Mouse (Mus musculus) heart, embryonic 13.5 days (tissue): ENCODE measurements around the gene Dgkd. TPM values are rescaled to one million over a fixed set of nuclear protein-coding genes. Genes with fewer than 3 reads are reported as not detected.

Experiments used
- ATAC-seq: fragments of 200-750 bp; cut with Nextera tagmentation; 2 replicates; pipeline ENCODE4 v1.8.0; 2017; ENCODE audit warnings: moderate TSS enrichment; ENCODE audit not compliant: insufficient number of reproducible peaks, low FRiP score, low TSS enrichment; ENCODE audit errors: extremely low read depth
- H3K27ac ChIP-seq: fragments of 300-500 bp; sonication (generic); replicated peaks from 2 replicates; pipeline ENCODE4 v1.5.1; 2015; ENCODE audit warnings: moderate library complexity, mild to moderate bottlenecking, inconsistent platforms
- H3K27me3 ChIP-seq: fragments of 300-500 bp; sonication (generic); replicated peaks from 2 replicates; pipeline ENCODE4 v1.6.1; 2015; ENCODE audit warnings: mild to moderate bottlenecking, inconsistent platforms
- H3K36me3 ChIP-seq: fragments of 300-500 bp; sonication (generic); 2 replicates; pipeline ENCODE4 v1.6.1; 2015; ENCODE audit warnings: mild to moderate bottlenecking, inconsistent platforms
- H3K4me1 ChIP-seq: fragments of 300-500 bp; sonication (generic); 2 replicates; pipeline ENCODE4 v1.6.1; 2015; ENCODE audit warnings: inconsistent platforms
- H3K4me2 ChIP-seq: fragments of 300-500 bp; sonication (generic); 2 replicates; pipeline ENCODE4 v1.6.1; 2015; ENCODE audit warnings: inconsistent platforms, mild to moderate bottlenecking, moderate library complexity
- H3K4me3 ChIP-seq: fragments of 300-500 bp; sonication (generic); 2 replicates; pipeline ENCODE4 v1.5.1; 2015; ENCODE audit warnings: moderate library complexity, mild to moderate bottlenecking, inconsistent platforms
- H3K9ac ChIP-seq: fragments of 300-500 bp; sonication (generic); 2 replicates; pipeline ENCODE4 v1.6.1; 2015; ENCODE audit warnings: inconsistent platforms, mild to moderate bottlenecking, moderate library complexity
- H3K9me3 ChIP-seq: fragments of 300-500 bp; sonication (generic); 2 replicates; pipeline ENCODE4 v1.6.1; 2016; ENCODE audit warnings: inconsistent platforms
- WGBS: fragments of 180-500 bp; shearing (Covaris S2); methylation state at CpG from one replicate; pipeline ENCODE4 v1.1.7; 2015; ENCODE audit warnings: mixed read lengths; 5-methylcytosine and 5-hydroxymethylcytosine counted together
- polyA plus RNA-seq: library from polyadenylated mRNA; unstranded; fragments of >200 nt; fragmentation: Nextera tagmentation; extraction: Ambion mirVana; gene quantifications from 2 replicates; pipeline ENCODE4 v1.2.1, GENCODE M21; 2015

Dgkd gene
- polyA plus RNA-seq, 1 experiment from 2014 or later = 20.0 TPM

DNA sequence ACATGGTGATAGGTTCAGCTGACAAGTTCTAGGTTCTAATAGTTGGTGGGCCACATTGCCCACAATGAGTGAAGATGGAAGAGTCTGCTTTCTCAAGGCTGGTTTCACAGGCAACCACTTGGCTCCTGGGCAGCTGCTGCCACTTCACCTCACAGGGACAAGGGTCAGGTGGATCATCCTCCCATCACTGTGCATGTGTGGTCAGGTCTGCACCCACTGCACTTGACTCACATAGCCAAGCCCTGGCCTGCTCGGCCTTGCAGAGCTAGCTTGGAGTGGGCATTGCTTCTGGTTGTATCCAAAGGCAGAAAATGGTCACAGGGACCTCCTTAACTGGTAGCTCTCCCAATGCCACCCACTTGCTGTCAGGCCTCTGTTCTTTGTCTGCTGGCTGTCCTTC, 88.7 kb downstream of the Dgkd start:
- WGBS = 90% methylated on average over 1 of the region's 1 CpGs
- H3K9ac ChIP-seq = no peak overlapping the region
- H3K4me1 ChIP-seq = peaks cover 2% of the 10 kb centered on the region; the same call in 1 of the 2 replicates
- H3K27ac ChIP-seq = no peak overlapping the region
- H3K27me3 ChIP-seq = no peaks in the 10 kb centered on the region
- peaks cover 100% of the 10 kb centered on the region for H3K36me3 ChIP-seq
- H3K4me2 ChIP-seq = no peak overlapping the region
- H3K4me3 ChIP-seq = no peak overlapping the region
- no peaks in the 10 kb centered on the region for H3K9me3 ChIP-seq
- no peak for ATAC-seq

DNA sequence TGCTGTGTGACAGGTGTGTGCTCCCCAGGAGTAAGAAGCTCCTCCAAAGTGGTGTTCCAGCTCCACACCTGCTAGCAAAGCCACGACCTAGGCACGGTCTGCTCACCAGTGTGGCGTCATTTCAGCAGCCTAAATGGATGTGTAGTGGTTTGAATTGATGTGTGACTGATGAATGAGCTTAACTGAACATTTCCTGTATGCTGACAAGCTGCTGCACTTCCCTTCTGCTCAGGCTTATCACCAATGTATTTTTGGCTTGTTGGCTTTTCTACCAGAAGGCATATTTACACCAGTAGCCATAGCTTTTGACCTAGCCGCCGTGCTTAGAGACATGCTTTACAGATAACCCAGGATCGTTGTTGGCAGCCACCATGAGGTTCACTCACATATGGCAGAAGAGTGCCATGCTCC, 94.6 kb downstream of the Dgkd start:
- WGBS = 31% methylated on average over 6 of the region's 6 CpGs
- ATAC-seq = no peak; the same call in 1 of the 2 replicates
- Histone ChIP-seq H3K9ac (no peak overlapping the region), H3K27me3 (no peaks in the 10 kb centered on the region), H3K4me3 (no peak overlapping the region), H3K4me1 (peaks cover 16% of the 10 kb centered on the region), H3K36me3 (peaks cover 99% of the 10 kb centered on the region), H3K9me3 (no peaks in the 10 kb centered on the region), H3K4me2 (no peak overlapping the region), H3K27ac (peak overlapping the region; percentile 59)

DNA sequence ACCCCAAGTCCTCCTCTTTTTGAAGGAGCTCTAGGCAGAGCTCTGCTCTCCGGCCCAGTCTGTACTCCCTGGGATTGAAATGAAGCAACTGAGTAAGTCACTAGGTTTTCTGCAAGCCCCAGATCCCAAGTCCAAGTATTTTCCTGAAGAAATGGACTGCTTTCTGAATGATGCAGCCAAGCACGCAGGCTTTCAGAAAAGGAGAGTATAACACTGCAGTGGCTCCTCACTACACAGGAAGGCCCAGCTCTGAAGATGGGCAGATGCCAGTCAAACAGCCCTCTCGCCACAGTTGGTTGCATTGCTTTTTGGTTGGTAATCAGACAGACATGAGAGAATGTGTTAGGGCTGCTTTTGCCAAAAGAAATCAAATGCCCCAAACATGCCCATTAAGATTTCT, 98.6 kb downstream of the Dgkd start:
- H3K4me2 ChIP-seq = no peak overlapping the region
- H3K4me3 ChIP-seq = no peak overlapping the region
- no peak overlapping the region for H3K27ac ChIP-seq
- H3K9ac ChIP-seq = no peak overlapping the region
- H3K27me3 ChIP-seq = no peaks in the 10 kb centered on the region
- peaks cover 14% of the 10 kb centered on the region for H3K4me1 ChIP-seq
- ATAC-seq = no peak
- H3K36me3 ChIP-seq = peaks cover 98% of the 10 kb centered on the region
- no peaks in the 10 kb centered on the region for H3K9me3 ChIP-seq
- 91% methylated on average over 3 of the region's 3 CpGs for WGBS

DNA sequence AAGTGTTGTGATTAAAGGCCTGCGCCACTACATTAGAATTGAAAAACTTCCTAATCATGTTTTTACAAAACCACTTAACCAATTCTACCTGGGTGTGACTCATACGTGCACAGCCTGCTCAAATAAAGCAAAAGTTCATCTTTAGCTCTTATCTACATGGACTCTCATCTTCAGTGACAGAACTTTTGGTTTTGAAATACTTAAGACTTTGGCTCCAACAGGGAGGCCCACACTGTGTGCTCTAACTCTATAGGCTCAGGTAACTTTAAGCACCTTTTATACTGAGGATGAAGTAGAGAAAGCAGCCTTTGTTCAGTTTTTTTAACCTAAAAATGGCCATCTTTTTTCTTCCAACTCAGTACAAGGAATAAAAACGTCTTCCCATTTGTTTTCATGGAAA, 100.0 kb downstream of the Dgkd start:
- no peak for ATAC-seq
- Histone ChIP-seq H3K9me3 (no peaks in the 10 kb centered on the region), H3K27me3 (no peaks in the 10 kb centered on the region), H3K4me2 (no peak overlapping the region), H3K9ac (no peak overlapping the region), H3K4me3 (no peak overlapping the region), H3K4me1 (peaks cover 3% of the 10 kb centered on the region), H3K36me3 (peaks cover 99% of the 10 kb centered on the region), H3K27ac (no peak overlapping the region)
- WGBS = 76% methylated on average over 3 of the region's 3 CpGs

DNA sequence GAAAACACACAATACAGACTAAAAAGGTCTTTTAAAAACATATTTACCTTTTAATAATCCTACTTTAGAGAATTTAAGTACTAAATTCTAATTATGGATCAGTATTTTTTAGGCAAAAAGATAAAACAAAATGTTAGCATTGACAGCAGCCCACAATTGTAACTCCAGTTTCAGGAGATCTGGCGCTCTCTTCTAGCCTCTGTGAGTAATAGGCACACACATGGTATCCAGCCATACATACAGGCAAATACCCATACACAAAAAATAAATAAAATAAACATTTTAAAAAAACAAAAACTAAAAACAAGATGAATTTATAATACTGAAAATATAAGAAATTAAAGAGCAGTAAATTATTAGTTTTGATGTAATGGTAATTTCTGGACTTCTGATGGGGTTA, 105.8 kb downstream of the Dgkd start:
- 95% methylated on average over 1 of the region's 1 CpGs for WGBS
- Histone ChIP-seq H3K27me3 (no peaks in the 10 kb centered on the region), H3K9me3 (no peaks in the 10 kb centered on the region), H3K4me2 (no peak overlapping the region), H3K9ac (no peak overlapping the region), H3K4me1 (peaks cover 23% of the 10 kb centered on the region), H3K4me3 (no peak overlapping the region), H3K36me3 (peaks cover 88% of the 10 kb centered on the region), H3K27ac (no peak overlapping the region)
- ATAC-seq = no peak

DNA sequence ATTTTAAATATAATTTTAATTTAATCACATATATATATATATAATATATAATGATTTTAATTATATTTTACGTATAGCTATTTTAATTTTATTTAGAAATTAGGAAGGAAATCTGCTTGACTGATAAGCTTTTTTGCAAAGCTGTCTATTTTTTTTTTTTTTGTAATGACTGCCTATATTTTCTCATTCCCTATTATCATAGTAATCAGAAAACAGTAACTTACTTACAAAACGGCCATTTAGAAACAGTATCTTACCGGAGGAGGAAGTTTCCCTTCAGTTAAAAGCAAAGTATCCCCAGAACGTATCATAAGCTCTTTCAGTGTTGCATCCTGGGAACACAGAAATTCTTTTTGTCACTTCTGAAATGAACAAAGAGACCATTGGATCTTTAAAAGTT, 106.4 kb downstream of the Dgkd start:
- no peak for ATAC-seq
- Histone ChIP-seq H3K9me3 (no peaks in the 10 kb centered on the region), H3K36me3 (peaks cover 88% of the 10 kb centered on the region), H3K27me3 (no peaks in the 10 kb centered on the region), H3K4me1 (peaks cover 23% of the 10 kb centered on the region), H3K27ac (no peak overlapping the region; the same call in 1 of the 2 replicates), H3K9ac (no peak overlapping the region), H3K4me3 (no peak overlapping the region), H3K4me2 (no peak overlapping the region)
- WGBS = 59% methylated on average over 4 of the region's 4 CpGs

DNA sequence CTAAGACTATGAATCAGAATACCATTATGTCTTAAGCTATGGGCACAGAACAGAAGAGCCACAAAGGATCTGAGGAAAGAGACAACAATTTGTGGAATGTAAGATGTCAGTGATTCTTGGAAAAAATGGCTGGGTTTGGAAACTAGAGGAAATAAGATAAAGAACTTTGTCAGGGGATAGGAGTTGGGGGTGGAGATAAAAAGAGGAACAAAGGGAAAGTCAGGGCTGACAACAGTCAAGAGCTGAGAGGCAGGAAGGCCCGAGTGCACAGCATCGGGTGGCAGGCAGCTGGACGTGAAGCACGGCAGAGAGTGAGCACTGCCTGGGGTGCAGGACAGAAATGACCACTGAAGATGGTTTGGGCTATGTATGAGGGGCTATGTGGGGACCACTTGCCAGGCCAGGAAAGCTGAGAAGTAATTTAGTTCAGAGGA, 106.9 kb downstream of the Dgkd start:
- Histone ChIP-seq H3K27ac (peak overlapping the region; percentile 55), H3K4me2 (no peak overlapping the region), H3K9ac (0 out of 2 replicates have a peak overlapping the region, but pooled peaks have one; percentile 24), H3K4me3 (no peak overlapping the region), H3K4me1 (peaks cover 23% of the 10 kb centered on the region), H3K27me3 (no peaks in the 10 kb centered on the region), H3K36me3 (peaks cover 88% of the 10 kb centered on the region), H3K9me3 (no peaks in the 10 kb centered on the region)
- ATAC-seq = no peak
- 17% methylated on average over 4 of the region's 4 CpGs for WGBS

DNA sequence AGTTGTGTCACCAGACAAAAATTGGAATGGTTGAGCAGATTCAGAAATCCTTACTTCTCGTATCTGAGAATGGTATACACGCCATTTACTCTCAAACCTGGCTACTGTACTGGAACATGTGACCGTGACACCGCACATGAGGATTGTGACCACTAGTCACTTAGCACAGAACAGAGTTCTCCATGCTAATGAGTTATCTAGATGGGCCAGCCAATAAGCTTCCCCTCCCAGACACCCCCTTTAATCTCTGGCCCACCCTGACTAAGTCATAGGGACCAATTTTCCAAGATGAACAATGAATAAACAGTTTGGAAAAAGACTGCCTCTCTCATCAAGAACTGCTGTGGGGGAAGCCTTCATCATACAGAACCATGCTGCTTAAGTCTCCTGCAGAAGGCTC, 107.7 kb downstream of the Dgkd start:
- WGBS = 76% methylated on average over 4 of the region's 4 CpGs
- no peak for ATAC-seq
- no peaks in the 10 kb centered on the region for H3K27me3 ChIP-seq
- peaks cover 23% of the 10 kb centered on the region for H3K4me1 ChIP-seq
- H3K4me2 ChIP-seq = no peak overlapping the region
- H3K9me3 ChIP-seq = no peaks in the 10 kb centered on the region
- H3K27ac ChIP-seq = peak overlapping the region; percentile 55
- no peak overlapping the region for H3K4me3 ChIP-seq
- H3K36me3 ChIP-seq = peaks cover 86% of the 10 kb centered on the region
- H3K9ac ChIP-seq = no peak overlapping the region

DNA sequence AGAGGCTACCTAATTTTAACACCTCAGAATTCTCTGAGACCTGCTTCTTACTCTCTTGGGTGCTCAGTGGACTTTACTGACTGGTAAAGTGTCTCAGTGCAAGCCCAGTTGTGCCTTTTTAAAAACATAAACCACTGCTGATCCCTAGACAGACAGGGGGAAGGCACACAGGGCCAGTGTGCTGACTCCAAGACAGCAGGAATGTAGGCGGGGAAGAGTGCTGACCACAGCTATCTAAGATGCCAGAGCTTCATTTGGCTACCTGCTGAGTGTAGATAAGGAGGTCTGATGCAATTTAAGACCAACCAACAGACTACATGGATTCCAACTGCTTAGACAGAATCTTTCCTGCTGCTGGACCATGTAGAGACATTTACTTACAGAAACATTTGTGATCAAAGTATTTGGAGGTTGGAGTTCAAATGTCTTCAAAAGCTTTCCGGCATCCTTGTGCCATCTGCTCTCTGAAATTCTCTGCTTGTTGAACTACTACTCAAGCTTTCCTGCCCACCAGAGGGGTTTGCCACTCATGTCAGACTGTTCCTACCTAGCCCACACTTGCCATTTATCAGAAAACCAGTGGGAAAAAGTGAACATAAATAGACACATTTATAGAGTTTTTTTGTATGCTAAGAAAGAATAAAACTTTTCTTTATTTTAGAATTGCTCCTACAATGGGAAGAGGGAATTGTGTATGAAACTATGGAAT, 108.5 kb downstream of the Dgkd start:
- Histone ChIP-seq H3K4me3 (no peak overlapping the region), H3K27me3 (no peaks in the 10 kb centered on the region), H3K9me3 (no peaks in the 10 kb centered on the region), H3K4me2 (0 out of 2 replicates have a peak overlapping the region, but pooled peaks have one; percentile 9), H3K9ac (no peak overlapping the region; the same call in 1 of the 2 replicates), H3K27ac (peak overlapping the region; percentile 55; the same call in 1 of the 2 replicates), H3K4me1 (peaks cover 23% of the 10 kb centered on the region), H3K36me3 (peaks cover 84% of the 10 kb centered on the region)
- 36% methylated on average over 2 of the region's 2 CpGs for WGBS
- ATAC-seq = peak; percentile 90

DNA sequence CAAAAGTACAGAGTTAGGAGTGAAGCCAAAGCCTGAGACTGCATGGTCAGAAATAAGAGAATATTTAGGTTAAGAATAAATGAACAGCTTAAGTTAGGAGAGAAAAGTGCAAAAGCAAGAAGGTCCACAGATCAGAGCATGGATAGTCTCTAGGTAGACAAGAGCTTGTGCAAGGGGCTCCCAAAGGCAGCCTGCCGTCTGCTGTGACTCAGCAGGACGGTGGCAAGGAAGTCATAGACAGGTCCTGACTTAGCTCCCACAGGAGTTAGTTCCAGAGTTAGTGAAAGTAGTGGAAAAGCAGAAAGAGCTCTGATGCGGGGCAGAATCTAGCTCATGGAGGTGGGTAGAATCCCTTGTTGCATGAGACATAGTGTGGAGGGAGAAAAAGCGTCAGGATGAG, 117.3 kb downstream of the Dgkd start:
- Histone ChIP-seq H3K9me3 (no peaks in the 10 kb centered on the region), H3K4me3 (no peak overlapping the region), H3K9ac (no peak overlapping the region), H3K27ac (no peak overlapping the region), H3K36me3 (peaks cover 76% of the 10 kb centered on the region), H3K4me2 (no peak overlapping the region), H3K27me3 (no peaks in the 10 kb centered on the region), H3K4me1 (no peaks in the 10 kb centered on the region)
- ATAC-seq = no peak
- WGBS = 76% methylated on average over 4 of the region's 4 CpGs

DNA sequence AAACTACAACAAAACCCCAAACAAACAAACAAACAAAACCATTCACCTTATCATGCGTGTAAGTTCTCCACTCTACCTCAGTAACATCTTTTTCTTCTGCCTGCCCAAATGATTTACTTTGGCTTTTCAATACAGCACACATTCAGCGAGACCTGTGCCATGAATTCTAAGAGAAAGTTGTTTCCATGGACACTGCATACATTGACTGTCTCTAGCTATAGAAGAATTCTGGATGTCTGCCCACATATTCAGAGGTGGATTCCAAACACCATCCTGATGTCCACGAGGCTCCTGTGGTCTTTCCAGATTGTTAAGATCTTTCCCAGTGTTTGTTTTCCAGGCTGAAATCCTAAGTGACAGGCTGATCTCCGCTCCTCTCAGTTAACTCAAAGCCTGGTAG, 129.2 kb downstream of the Dgkd start:
- peaks cover 91% of the 10 kb centered on the region for H3K36me3 ChIP-seq
- no peak for ATAC-seq
- H3K4me1 ChIP-seq = no peaks in the 10 kb centered on the region
- H3K4me2 ChIP-seq = no peak overlapping the region
- no peaks in the 10 kb centered on the region for H3K9me3 ChIP-seq
- H3K4me3 ChIP-seq = no peak overlapping the region
- no peak overlapping the region for H3K27ac ChIP-seq
- no peaks in the 10 kb centered on the region for H3K27me3 ChIP-seq
- WGBS = 84% methylated on average over 4 of the region's 4 CpGs
- no peak overlapping the region for H3K9ac ChIP-seq

DNA sequence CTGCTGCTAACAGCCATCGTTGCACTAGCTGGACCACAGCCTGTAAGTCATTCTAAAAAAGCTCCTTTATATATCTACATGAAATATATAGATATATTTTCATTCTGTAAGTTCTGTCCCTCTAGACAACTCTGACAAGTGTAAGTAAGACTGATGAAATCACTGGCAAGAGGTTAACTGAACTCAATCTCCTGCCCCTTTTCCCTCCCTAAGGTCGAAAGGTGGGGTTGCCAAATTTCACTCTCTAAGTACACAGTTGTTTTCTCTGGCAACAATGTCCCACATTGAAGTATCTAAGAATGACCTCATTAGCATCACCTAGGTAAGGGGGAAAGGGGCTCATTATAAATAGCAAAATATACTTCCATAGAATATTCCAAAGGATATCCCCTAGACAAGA, 139.6 kb downstream of the Dgkd start:
- Histone ChIP-seq H3K4me2 (no peak overlapping the region), H3K4me3 (no peak overlapping the region), H3K27ac (no peak overlapping the region), H3K9ac (no peak overlapping the region), H3K27me3 (no peaks in the 10 kb centered on the region), H3K4me1 (no peaks in the 10 kb centered on the region), H3K36me3 (peaks cover 97% of the 10 kb centered on the region), H3K9me3 (no peaks in the 10 kb centered on the region)
- no peak for ATAC-seq
- 87% methylated on average over 2 of the region's 2 CpGs for WGBS
